Mouse (Mus musculus): ENCODE data around the gene Vgll4. TPM values are rescaled to one million over a fixed set of nuclear protein-coding genes. Genes with fewer than 3 reads are reported as not detected.

The Vgll4 gene
- total and polyA plus RNA-seq, 3 experiments = 34.6 to 73.7 (median 37.3) TPM

DNA sequence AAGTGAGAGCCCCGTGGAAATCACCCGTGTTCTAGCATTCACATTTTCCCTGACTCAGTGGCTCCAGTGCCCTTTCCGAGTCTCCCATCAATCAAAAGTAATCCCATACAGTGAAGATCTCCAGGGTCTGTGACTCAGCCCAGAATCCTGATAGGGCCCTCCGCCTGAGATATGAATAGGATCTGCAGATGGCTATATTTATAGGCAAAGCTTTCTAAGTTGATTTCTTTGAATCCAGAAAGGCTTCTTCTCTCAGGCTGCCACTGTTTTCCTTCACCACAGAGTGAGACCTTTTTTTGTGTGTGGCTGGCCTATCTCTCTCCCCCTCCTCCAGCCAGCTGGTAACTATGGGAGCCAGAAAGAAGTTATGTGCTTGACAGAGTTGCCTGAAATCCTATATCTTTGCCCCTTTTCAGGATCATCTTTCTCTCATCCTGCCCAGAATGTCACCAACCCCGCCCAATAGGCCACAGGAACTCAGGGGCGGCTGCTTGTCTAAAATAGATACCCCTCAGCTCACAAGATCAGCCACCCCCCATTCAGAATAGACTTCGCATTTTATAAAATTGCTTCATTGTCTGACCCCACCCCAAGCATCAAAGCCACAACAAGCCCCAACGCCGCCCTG is 136.6 kb downstream of the Vgll4 start:
- no peak for TF ChIP-seq CTCF (conservative IDR thresholded peaks at IDR 0.05 in 1 of 2, IDR thresholded peaks at IDR 0.05 in 1 of 2; ENCODE audit: low read depth in 2 of 2, low read length in 2 of 2)
- TF ChIP-seq TBP (conservative IDR thresholded peaks at IDR 0.05; ENCODE audit: low read depth, low read length) = no peak
- no peak for TF ChIP-seq POLR2A (IDR thresholded peaks at IDR 0.05; ENCODE audit: low read depth, low read length)
- no peak for TF ChIP-seq ZC3H11A (IDR thresholded peaks at IDR 0.05; ENCODE audit: low read depth, low read length)
- no peak for TF ChIP-seq SIN3A (IDR thresholded peaks at IDR 0.05; ENCODE audit: low read length)
- no peak for TF ChIP-seq CHD1 (IDR thresholded peaks at IDR 0.05; ENCODE audit: low read depth, low read length)
- no peak for TF ChIP-seq ZMIZ1 (IDR thresholded peaks at IDR 0.05; ENCODE audit: low read depth, low read length)
- TF ChIP-seq RAD21 (IDR thresholded peaks at IDR 0.05; ENCODE audit: low read depth, low read length) = no peak
- no peak for TF ChIP-seq KAT2A (IDR thresholded peaks at IDR 0.05; ENCODE audit: insufficient replicate concordance, low read length)
- TF ChIP-seq HCFC1 (IDR thresholded peaks at IDR 0.05; ENCODE audit: low read depth, low read length) = no peak
- no peak for TF ChIP-seq GABPA (IDR thresholded peaks at IDR 0.05; ENCODE audit: insufficient replicate concordance, low read depth, low read length)
- H3K27me3 ChIP-seq (replicated peaks) = no peaks in the 10 kb centered on the region
- no peak overlapping the region for H3K9ac ChIP-seq (ENCODE audit: insufficient read depth, low read depth)
- no peaks in the 10 kb centered on the region for H3K36me3 ChIP-seq (replicated peaks in 1 of 2; ENCODE audit: control insufficient read depth in 1 of 2, insufficient read depth in 1 of 2, low read length in 1 of 2)
- in situ Hi-C loops (cut with MboI; ENCODE audit: low pct_ligation_motif_present, low pct_unique_long_range_greater_than_20kb, low sequenced_read_pairs) (no loop called here), dilution Hi-C loops (cut with MboI; ENCODE audit: extremely low pct_ligation_motif_present, extremely low pct_unique_long_range_greater_than_20kb, low sequenced_read_pairs) (no loop called here)
- H3K4me3 ChIP-seq (replicated peaks in 1 of 3; ENCODE audit: low read depth in 2 of 3, low read length in 2 of 3, poor library complexity in 1 of 3) = no peak overlapping the region
- peaks cover 3 to 51% of the 10 kb centered on the region in 2 experiments; a peak in 3 of 4 replicates for H3K4me1 ChIP-seq (ENCODE audit: control insufficient read depth in 1 of 2, insufficient read depth in 2 of 2)
- no peaks in the 10 kb centered on the region for H3K79me2 ChIP-seq (replicated peaks; ENCODE audit: control insufficient read depth, extremely low read depth, insufficient read depth, poor library complexity, severe bottlenecking)
- peaks cover 3% of the 10 kb centered on the region for H3K9me3 ChIP-seq (replicated peaks; ENCODE audit: low read length)
- DNase-seq (ENCODE audit: extremely low read depth) = no peak
- H3K27ac ChIP-seq (ENCODE audit: insufficient read depth, low read depth) = no peak overlapping the region
- H3K4me2 ChIP-seq (ENCODE audit: insufficient read depth, low read depth, poor library complexity, severe bottlenecking) = no peak overlapping the region

DNA sequence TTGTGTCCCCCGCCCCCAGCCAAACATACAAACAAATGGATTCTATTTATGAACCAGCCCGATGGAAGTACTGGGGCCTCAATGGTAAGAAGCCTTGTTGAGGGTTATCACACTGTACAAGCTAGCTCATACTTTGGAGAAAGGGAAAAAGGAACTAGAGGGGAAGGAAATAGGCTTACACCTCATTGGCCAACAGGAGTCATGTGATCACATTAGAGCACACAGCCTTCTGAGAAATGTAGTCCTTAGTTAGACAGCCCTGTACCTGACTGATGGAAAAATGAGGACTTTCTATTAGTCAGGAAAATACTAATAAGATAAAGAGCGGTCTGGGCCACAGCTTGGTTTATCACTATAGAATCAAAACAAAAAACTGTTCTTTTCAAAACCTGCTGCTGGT is 138.0 kb downstream of the Vgll4 start:
- dilution Hi-C loops (cut with MboI; ENCODE audit: extremely low pct_ligation_motif_present, extremely low pct_unique_long_range_greater_than_20kb, low sequenced_read_pairs) = no loop called here

More for the DNA sequence above, 138.0 kb downstream of the Vgll4 start:
- H3K36me3 ChIP-seq (replicated peaks in 1 of 2; ENCODE audit: control insufficient read depth in 1 of 2, insufficient read depth in 1 of 2, low read length in 1 of 2) = no peaks in the 10 kb centered on the region
- H3K79me2 ChIP-seq (replicated peaks; ENCODE audit: control insufficient read depth, extremely low read depth, insufficient read depth, poor library complexity, severe bottlenecking) = no peaks in the 10 kb centered on the region
- DNase-seq (ENCODE audit: extremely low read depth) = peak; percentile 52
- in situ Hi-C loops (cut with MboI; ENCODE audit: low pct_ligation_motif_present, low pct_unique_long_range_greater_than_20kb, low sequenced_read_pairs) = no loop called here
- H3K4me1 ChIP-seq (ENCODE audit: control insufficient read depth in 1 of 2, insufficient read depth in 2 of 2) = peaks cover 3 to 43% of the 10 kb centered on the region in 2 experiments; a peak in 3 of 4 replicates
- no peak overlapping the region for H3K9ac ChIP-seq (ENCODE audit: insufficient read depth, low read depth)
- no peak overlapping the region for H3K4me3 ChIP-seq (replicated peaks in 1 of 3; ENCODE audit: low read depth in 2 of 3, low read length in 2 of 3, poor library complexity in 1 of 3)
- no peaks in the 10 kb centered on the region for H3K9me3 ChIP-seq (replicated peaks; ENCODE audit: low read length)
- no peak overlapping the region for H3K27ac ChIP-seq (ENCODE audit: insufficient read depth, low read depth)
- H3K27me3 ChIP-seq (replicated peaks) = no peaks in the 10 kb centered on the region
- TF ChIP-seq SIN3A (IDR thresholded peaks at IDR 0.05; ENCODE audit: low read length) = no peak
- TF ChIP-seq SMC3 (IDR thresholded peaks at IDR 0.05; ENCODE audit: low read depth, low read length) = no peak
- 0 out of 2 replicates have a peak, but pooled peaks have one; percentile 40 for TF ChIP-seq MAX (IDR thresholded peaks at IDR 0.05; ENCODE audit: low read length)
- TF ChIP-seq ELF1 (IDR thresholded peaks at IDR 0.05; ENCODE audit: low read depth, low read length) = 0 out of 2 replicates have a peak, but pooled peaks have one; percentile 12
- TF ChIP-seq USF1 (IDR thresholded peaks at IDR 0.05; ENCODE audit: low read depth, low read length) = peak; percentile 85
- TF ChIP-seq HCFC1 (IDR thresholded peaks at IDR 0.05; ENCODE audit: low read depth, low read length) = peak; percentile 66
- TF ChIP-seq USF2 (conservative IDR thresholded peaks at IDR 0.05; ENCODE audit: low read depth, low read length) = peak; percentile 90
- H3K4me2 ChIP-seq (ENCODE audit: insufficient read depth, low read depth, poor library complexity, severe bottlenecking) = no peak overlapping the region

Measured in CH12.LX (cell line).